Mouse (Mus musculus) fat pad, adult 2 months (tissue): ENCODE measurements around the gene Unc13d.

ENCODE experiments used
- DNase-seq: peaks from one replicate; pipeline ENCODE4 v3.0.0-alpha.2; 2011; ENCODE audit warnings: low read depth, low spot score; ENCODE audit errors: extremely low read depth

The Unc13d gene

GRCm38 (mm10) chr11:116078676-116079320 lies 1.0 kb upstream of the Unc13d start:
- no peak for DNase-seq

GRCm38 (mm10) chr11:116078221-116078620 lies 460 bp upstream of the Unc13d start:
- DNase-seq: no peak

DNA sequence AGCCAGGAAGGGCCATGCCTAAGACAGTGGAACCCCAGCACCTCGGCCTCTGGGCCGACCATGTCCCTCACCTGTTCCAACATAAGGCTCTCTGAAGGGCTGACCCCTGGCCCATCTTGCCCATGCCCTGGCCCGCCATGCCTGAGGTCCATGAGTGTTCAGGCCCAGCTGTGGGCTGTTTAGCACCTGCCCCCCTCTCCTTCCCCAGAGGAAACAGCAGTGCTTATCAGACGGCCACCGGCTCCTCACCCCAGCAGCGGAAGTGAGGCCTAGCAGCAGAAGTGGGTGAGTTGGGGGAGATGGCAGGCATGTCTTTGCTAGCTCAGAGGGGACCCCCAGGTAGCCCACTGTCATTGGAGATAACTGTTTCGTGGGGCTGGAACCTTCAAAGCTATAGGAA lies 925 bp downstream of the Unc13d start:
- DNase-seq: no peak

DNA sequence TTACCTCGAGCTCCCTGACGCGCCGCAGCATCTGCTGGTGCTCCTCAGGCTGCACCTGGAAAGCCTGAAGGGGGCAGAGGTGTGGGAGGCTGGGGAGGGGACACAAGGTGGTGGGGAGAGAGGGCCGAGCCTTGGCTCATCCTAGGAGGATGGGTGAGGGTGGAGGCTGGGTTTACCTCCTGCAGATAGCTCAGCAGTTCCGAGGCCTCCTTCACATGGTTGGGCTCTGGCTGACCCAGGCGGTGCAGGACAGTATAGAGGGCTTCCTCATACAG lies 1.6 kb downstream of the Unc13d start:
- no peak for DNase-seq

DNA sequence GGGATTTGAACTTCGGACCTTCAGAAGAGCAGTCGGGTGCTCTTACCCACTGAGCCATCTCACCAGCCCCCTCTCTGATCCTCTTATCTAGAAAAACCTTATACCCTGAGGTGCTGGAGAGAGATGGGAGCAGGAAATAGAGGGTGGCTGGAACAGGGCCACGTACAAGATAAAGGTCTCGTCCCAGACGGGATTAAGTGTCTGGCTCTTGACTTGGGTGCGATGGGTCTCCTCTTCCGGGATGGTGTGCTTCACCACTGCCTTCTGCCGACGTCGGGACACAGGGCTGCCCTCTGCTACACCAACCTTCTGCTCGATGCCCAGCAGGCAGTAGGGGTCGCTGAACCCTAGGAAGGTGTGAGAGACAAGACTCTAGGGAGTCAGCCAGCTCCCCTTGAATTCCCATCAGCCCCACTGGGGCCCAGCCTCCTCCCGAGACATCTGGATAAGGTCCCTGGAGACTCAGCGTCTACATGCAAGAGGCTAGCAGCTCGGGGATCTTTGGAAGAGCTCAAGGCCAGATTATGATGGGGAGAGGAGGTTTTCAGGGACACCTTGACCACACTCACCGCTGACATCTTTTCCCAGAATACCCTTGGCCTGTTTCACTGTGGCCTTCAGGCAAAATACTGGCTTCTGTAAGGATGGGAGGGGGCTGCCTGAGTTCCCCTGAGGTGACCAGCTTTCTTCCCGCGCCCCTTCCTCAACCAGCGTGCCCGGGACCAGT lies 2.1 kb downstream of the Unc13d start:
- DNase-seq: no peak

- DNase-seq: no peak
Measured at GRCm38 (mm10) chr11:116074436-116074991, 3.2 kb downstream of the Unc13d start.

GRCm38 (mm10) chr11:116072608-116073007 lies 5.2 kb downstream of the Unc13d start:
- DNase-seq: no peak

DNA sequence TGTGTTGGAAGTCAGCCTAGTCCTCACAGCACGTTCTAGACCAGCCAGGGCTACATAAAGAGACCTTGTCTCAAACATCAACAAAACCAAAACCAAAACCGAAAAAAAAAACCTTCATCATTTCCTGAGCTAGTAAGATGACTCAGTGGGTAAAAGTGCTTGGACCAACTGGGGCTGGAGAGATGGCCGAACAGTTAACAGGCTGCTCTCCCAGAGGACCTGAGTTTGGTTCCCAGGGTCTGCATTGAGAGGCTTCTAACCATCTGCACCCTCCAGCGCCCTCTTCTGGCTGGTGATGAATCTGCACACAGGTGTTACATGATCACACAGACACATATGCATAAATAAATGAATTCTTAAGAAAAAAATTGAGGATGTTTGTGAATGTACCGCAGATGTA lies 6.3 kb downstream of the Unc13d start:
- no peak for DNase-seq

- DNase-seq: no peak
Measured at GRCm38 (mm10) chr11:116065345-116065744, 12.4 kb downstream of the Unc13d start.

GRCm38 (mm10) chr11:116064187-116064867 lies 13.4 kb downstream of the Unc13d start:
- no peak for DNase-seq

DNA sequence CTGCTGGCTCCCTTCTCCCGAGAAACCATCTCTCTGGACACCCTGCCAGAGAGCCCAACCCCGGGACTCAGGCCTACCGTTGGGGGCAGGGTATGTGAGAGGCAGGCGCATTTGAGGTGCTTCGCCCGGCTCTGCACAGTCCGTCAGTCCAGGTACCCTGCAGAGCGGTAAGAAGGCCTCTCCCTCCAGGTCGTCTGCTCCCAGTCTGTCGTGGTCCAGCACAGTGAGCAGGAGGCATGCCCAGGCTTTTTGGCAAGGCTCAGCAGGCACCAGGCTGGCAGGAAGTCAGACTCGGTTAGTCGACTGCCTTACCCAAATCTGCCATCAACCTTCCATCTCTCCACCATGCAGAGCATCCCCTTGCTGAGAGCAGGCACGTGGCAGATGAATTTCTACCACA lies 14.2 kb downstream of the Unc13d start:
- no peak for DNase-seq

DNA sequence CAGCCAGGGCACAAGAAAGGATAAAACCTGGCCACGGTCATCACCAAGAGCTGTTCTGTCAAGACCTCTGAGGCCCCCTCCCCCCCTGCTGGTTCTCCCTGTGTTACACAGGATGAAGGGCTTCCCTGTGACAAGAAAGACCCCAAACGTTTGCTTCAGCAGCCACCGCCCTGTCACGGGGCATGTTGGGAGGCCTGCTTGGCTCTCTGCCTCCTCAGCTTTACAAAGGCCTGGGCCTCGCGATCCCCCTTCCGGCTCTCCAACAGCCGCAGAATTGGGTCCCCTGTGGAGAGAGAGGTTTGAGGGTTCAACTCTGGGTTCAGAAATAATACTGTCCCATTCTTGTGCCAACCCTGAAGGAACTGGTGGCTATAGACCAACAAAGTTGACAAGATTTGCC lies 15.2 kb downstream of the Unc13d start:
- no peak for DNase-seq

GRCm38 (mm10) chr11:116061641-116062415 lies 15.9 kb downstream of the Unc13d start:
- DNase-seq: no peak

DNA sequence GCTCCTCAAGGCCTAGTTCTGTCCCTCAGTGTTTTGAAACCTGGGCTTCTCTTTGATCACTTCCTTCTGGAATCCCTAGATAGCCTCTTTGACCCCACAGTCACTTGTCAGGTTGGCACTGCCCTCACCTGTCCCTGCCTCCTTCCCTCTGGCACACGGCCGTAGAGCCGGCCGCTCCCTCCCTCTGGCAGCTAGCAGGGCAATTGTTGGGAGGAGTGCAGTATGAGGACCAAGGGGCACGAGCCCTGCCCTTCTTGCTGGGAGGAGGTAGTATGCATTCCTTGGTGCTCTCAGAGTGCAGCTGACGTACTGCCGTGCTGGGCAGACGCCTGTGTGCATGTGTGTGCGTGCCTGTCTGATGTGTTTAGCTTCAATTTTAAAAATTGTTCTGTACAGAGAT lies 17.2 kb downstream of the Unc13d start:
- DNase-seq: no peak

DNA sequence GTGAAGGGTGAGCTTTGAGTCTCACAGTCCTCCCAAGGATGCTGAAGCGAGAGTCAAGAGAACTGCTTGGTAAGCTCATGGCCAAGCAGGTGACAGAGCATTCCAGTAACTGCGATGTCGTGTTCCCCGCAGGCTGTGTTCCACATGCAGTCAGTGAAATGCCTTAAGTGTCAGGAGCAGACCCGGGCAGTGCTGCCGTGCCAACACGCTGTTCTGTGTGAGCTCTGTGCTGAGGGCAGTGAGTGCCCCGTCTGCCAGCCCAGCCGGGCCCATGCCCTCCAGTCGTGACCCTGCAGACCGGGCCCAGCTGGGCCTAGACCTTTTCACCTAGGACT lies 18.1 kb downstream of the Unc13d start:
- no peak for DNase-seq

DNA sequence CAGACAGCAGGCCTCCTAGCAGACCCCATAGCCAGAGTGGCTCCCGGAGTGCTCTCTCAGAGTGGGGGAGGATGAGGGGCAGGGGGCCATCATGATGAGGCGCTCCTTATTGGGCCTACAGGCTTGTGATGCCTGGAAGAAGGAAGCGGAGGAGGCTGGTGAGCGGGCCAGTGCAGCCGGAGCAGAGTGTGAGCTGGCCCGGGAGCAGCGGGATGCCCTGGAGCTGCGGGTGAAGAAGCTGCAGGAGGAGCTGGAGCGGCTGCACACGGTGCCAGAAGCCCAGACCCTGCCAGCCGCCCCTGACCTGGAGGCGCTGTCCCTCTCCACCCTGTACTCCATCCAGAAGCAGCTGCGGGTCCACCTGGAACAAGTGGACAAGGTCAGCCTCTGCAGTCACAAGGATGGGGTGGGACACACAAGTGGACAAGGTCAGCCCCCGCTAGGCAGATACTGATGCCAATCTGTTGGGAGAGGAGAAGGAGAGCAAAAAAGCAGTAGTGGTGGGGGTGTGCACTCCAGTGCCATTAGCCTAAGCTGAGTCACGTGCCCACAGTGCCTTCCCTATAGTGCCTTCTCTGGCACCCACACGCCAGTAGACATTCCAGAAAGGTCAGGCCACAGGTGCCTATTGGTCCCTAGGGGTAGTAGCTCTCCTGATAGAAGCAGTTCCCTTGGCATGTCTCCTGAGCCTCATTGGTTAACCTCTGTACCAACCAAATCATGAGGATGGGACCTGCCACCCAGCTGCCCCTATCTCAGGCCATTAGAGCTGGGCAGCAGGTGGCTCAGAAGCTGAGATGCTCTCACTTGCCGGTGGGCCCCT lies 18.7 kb downstream of the Unc13d start:
- DNase-seq: no peak

DNA sequence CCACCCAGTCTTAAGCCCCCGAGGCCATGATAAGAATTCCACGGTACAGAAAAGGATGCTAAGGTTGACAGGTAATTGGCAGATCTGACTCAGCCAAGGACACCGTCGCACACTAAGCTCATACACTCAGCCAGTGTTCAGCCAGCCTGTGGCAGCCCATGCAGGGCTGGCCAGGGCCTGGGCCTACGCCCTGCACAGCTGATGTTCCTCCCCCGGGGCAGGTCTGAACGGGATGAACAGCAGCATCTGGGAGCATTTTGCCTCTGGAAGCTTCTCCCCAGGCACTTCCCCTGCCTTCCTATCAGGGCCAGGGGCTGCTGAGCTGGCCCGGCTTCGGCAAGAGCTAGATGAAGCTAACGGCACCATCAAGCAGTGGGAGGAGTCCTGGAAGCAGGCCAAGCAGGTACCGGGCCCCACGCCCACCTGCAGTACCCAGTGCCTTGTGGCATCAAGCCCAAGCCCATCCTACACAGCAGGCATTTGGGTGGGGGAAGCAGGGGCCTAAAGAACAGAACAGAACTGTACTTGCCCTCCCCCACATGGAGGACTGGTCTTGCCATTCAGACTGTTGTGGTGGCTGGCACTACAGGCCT lies 19.6 kb downstream of the Unc13d start:
- DNase-seq: no peak

DNA sequence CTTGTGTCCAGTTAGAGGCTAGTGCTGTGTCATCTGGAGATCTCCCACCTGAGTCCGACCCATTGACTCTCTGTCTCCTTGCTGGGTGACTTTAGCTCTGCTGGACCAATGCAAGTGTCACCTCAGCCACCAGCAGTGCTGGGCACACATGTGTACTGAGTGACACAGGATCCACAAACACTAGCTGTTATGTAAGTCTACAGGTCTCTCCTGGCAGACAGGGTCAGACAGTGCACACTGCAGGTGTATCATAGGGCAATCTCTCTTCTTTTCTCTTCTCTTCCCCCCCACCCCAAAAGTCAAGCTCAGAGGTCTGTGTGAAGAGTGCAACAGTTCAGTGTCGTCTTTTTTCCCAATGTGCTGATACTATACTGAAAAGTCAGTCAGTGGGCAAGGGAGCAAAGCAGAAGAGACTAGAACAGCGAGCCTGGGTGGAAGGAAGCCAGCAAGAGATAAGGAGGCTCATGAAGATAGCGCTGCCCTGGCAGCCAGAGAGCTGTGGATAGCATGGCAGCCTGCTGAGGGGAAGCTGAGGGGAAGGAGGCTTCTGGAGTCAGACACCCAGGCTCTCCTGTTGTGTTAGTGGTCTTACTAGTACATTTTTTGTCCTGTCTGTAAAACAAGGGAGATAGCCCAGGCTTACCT lies 20.4 kb downstream of the Unc13d start:
- no peak for DNase-seq

DNA sequence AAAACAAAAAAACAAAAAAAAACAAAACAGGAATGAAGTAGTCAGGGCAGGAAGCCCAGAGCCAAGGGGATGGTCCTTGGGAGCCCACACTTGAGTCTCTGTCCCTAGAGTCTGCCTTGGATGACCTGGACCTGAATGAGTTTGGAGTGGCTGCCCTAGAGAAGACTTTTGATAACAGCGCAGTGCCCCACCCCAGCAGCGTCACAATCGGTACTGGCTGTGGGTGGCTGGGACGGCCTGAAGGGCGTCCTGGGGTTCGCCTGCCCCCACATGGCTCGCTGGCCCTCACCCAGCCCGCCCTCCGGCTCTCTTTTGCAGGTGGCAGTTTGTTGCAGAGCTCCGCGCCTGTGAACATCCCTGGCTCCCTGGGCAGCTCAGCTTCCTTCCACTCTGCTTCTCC lies 21.9 kb downstream of the Unc13d start:
- no peak for DNase-seq
